Mouse (Mus musculus) midbrain, postnatal 0 days (tissue): ENCODE data around the gene Me1. TPM values are rescaled to one million over a fixed set of nuclear protein-coding genes. Genes with fewer than 3 reads are reported as not detected.
A peak's percentile ranks its signal among the peaks of the same experiment; 100 is the strongest.
"Not testable (repeated sequence)": the region's sequence is repeated elsewhere in the genome, so short reads cannot be mapped to it uniquely, and the experiment has no call there.

ENCODE experiments used
- ATAC-seq: fragments of 200-750 bp; cut with Nextera tagmentation; 2 replicates; pipeline ENCODE4 v1.8.0; 2017; ENCODE audit warnings: moderate number of reproducible peaks, mild to moderate bottlenecking, moderate TSS enrichment, moderate library complexity; ENCODE audit not compliant: low FRiP score
- DNase-seq: peaks from one replicate; pipeline ENCODE4 v3.0.0-alpha.2; 2015; ENCODE audit warnings: low spot score
- H3K27ac ChIP-seq: fragments of 300-500 bp; sonication (generic); 2 replicates; pipeline ENCODE4 v1.5.1; 2014; ENCODE audit warnings: low read depth, mild to moderate bottlenecking, low read length, mixed read lengths
- H3K27me3 ChIP-seq: fragments of 300-500 bp; sonication (generic); 2 replicates; pipeline ENCODE4 v1.6.1; 2014; ENCODE audit warnings: low read length, control low read depth, mixed read lengths; ENCODE audit not compliant: insufficient read depth
- H3K36me3 ChIP-seq: fragments of 300-500 bp; sonication (generic); 2 replicates; pipeline ENCODE4 v1.6.1; 2014; ENCODE audit warnings: low read length, control low read depth, mixed read lengths; ENCODE audit not compliant: insufficient read depth
- H3K4me1 ChIP-seq: fragments of 300-500 bp; sonication (generic); 2 replicates; pipeline ENCODE4 v1.6.1; 2014; ENCODE audit warnings: mild to moderate bottlenecking, control low read depth, antibody characterized with exemption, low read length, mixed read lengths; ENCODE audit not compliant: insufficient read depth
- H3K4me2 ChIP-seq: fragments of 300-500 bp; sonication (generic); 2 replicates; pipeline ENCODE4 v1.6.1; 2014; ENCODE audit warnings: low read depth, mild to moderate bottlenecking, low read length, mixed read lengths; ENCODE audit not compliant: poor library complexity, severe bottlenecking
- H3K4me3 ChIP-seq: fragments of 300-500 bp; sonication (generic); 2 replicates; pipeline ENCODE4 v1.5.1; 2014; ENCODE audit warnings: low read depth, mild to moderate bottlenecking, low read length, moderate library complexity
- H3K9ac ChIP-seq: fragments of 300-500 bp; sonication (generic); replicated peaks from 2 replicates; pipeline ENCODE4 v1.6.1; 2014; ENCODE audit warnings: mild to moderate bottlenecking, low read length, moderate library complexity, mixed read lengths; ENCODE audit not compliant: poor library complexity, severe bottlenecking
- H3K9me3 ChIP-seq: fragments of 300-500 bp; sonication (generic); 2 replicates; pipeline ENCODE4 v1.6.1; 2016; ENCODE audit warnings: low read length, control low read depth
- CTCF ChIP-seq: IDR thresholded peaks from 2 replicates; pipeline ENCODE4 v1.5.1; 2016; ENCODE audit warnings: antibody characterized with exemption, mild to moderate bottlenecking
- WGBS: fragments of 180-500 bp; shearing (Covaris S2); extraction: QIAGEN DNeasy Blood & Tissue Kit; methylation state at CpG from one replicate; pipeline ENCODE4 v1.1.7; 2014; 5-methylcytosine and 5-hydroxymethylcytosine counted together
- polyA plus RNA-seq: library from polyadenylated mRNA; unstranded; fragments of >200 nt; fragmentation: Nextera tagmentation; extraction: Ambion mirVana; gene quantifications from 2 replicates; pipeline ENCODE4 v1.2.1, GENCODE M21; 2015
- total RNA-seq: library from RNA; depleted of rRNA; stranded (reverse); fragments of >200 nt; gene quantifications from 2 replicates; pipeline ENCODE4 v1.2.3, GENCODE M21; 2014

Gene Me1
- total and polyA plus RNA-seq, 2 experiments from 2014 or later = 37.0 to 64.7 TPM

- Histone ChIP-seq H3K27me3 (no peaks in the 10 kb centered on the region), H3K9me3 (no peaks in the 10 kb centered on the region), H3K4me2 (no peak overlapping the region), H3K27ac (no peak overlapping the region), H3K9ac (no peak overlapping the region), H3K4me1 (no peaks in the 10 kb centered on the region), H3K36me3 (peaks cover 4% of the 10 kb centered on the region; the same call in 1 of the 2 replicates), H3K4me3 (no peak overlapping the region)
- TF ChIP-seq CTCF = no peak
- ATAC-seq (no peak), DNase-seq (no peak)
- WGBS = 62% methylated on average over 8 of the region's 8 CpGs
Observed at GRCm38 (mm10) chr9:86599723-86600303, 95.9 kb downstream of the Me1 start.

DNA sequence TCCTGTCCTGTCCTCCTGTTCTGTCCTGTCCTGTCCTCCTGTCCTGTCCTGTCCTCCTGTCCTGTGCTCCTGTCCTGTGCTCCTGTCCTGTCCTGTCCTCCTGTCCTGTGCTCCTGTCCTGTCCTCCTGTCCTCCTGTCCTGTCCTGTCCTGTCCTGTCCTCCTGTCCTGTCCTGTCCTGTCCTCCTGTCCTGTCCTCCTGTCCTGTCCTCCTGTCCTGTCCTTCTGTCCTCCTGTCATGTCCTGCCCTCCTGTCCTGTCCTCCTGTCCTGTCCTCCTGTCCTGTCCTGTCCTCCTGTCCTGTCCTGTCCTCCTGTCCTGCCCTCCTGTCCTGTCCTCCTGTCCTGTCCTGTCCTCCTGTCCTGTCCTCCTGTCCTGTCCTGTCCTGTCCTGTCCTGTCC, 98.8 kb downstream of the Me1 start:
- H3K4me3 ChIP-seq, H3K4me2 ChIP-seq, H3K27me3 ChIP-seq, H3K9ac ChIP-seq, H3K4me1 ChIP-seq, ATAC-seq, H3K27ac ChIP-seq, H3K9me3 ChIP-seq, H3K36me3 ChIP-seq, DNase-seq: not testable (repeated sequence)

- H3K27me3 ChIP-seq, H3K4me3 ChIP-seq, H3K4me2 ChIP-seq, H3K36me3 ChIP-seq, H3K27ac ChIP-seq, H3K9ac ChIP-seq, H3K9me3 ChIP-seq, ATAC-seq, DNase-seq, H3K4me1 ChIP-seq: not testable (repeated sequence)
- 63% methylated on average over 9 of the region's 10 CpGs for WGBS
Observed at GRCm38 (mm10) chr9:86594357-86594767, 101.4 kb downstream of the Me1 start.

DNA sequence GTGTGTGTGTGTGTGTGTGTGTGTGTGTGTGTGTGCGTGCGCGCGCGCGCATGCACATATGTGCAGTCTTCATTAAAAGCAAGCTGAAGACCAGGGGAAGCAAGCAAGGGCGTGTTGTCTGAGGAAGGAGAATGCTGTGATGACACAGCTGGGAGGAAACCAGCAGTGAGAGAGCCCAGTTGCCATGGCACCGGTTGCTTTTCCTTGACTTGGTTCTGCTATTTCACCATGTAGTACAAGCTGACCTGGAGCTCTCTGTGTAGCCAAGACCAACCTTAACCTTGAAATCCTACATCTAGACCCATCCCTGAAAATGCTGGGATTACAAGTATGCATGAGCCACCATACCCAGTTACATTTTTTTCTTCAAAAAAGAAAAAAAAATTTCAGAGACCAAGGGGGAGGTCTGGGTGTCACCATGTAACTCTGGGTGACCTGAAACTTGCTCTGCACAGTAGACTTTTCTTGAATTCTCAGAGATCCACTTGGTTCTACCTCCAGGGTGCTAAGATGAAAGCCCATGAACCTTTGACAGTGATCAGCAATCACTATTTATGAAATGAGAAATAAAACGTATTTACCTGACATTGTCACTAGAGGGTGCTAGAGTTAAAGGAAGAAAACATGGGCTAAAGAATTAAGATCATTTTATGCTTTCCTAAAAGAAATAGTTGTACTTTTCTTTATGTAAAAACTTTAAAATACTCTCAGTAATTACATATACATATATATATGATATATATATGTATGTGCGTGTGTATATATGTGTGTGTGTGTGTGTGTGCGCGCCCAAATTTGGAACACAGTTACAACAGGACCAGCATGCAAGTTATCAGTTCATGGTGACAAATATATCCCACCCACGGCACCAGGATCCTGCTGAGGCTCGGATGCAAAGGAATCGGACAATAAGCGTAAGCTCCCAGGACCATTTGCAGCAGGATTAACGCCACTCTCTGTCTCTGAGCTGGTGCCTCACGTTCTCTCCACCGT, 102.8 kb downstream of the Me1 start:
- peak; percentile 61 for ATAC-seq

GRCm38 (mm10) chr9:86587019-86587795, 108.5 kb downstream of the Me1 start:
- Histone ChIP-seq H3K27me3 (no peaks in the 10 kb centered on the region), H3K4me1 (no peaks in the 10 kb centered on the region), H3K9ac (no peak overlapping the region), H3K27ac (no peak overlapping the region), H3K36me3 (peaks cover 3% of the 10 kb centered on the region; the same call in 1 of the 2 replicates), H3K4me3 (no peak overlapping the region), H3K4me2 (no peak overlapping the region), H3K9me3 (no peaks in the 10 kb centered on the region)
- 90% methylated on average over 11 of the region's 11 CpGs for WGBS
- ATAC-seq (no peak), DNase-seq (no peak)
- no peak for TF ChIP-seq CTCF

More for the DNA sequence above, 102.8 kb downstream of the Me1 start:
- H3K27me3 ChIP-seq = no peaks in the 10 kb centered on the region
- peaks cover 4% of the 10 kb centered on the region for H3K36me3 ChIP-seq
- no peaks in the 10 kb centered on the region for H3K4me1 ChIP-seq
- H3K27ac ChIP-seq = no peak overlapping the region
- no peak overlapping the region for H3K4me2 ChIP-seq
- no peak overlapping the region for H3K4me3 ChIP-seq
- H3K9ac ChIP-seq = no peak overlapping the region
- H3K9me3 ChIP-seq = no peaks in the 10 kb centered on the region
- 62% methylated on average over 19 of the region's 19 CpGs for WGBS
- DNase-seq = peak; percentile 59
- TF ChIP-seq CTCF = peak; percentile 85
